Mouse (Mus musculus): Measurements from ENCODE around the gene Prpf6. TPM values are rescaled to one million over a fixed set of nuclear protein-coding genes. Genes with fewer than 3 reads are reported as not detected.

The Prpf6 gene
- total and polyA plus RNA-seq, 3 experiments: 58.7 to 69.4 TPM; not detected in 1

DNA sequence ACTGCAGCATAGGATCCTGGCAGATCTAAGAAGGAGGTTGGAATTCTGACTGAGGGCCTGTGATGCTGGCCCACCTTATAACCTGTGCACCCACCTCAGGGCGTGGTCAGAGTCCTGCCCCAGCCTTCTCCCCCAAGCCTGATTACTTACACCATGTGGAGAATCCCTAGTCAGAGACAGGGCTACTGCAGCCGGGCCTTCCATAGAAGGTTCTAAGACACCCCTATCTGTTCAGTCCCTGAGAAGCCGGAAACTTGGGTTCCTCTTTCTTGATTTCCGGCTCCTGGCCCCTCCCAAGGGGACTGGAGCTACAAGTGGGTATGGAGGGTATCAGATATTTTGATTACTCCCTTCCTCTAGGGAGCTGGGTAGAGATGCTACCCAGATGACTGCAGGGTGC lies 99.9 kb downstream of the Prpf6 start:
- H3K27ac ChIP-seq (ENCODE audit: control insufficient read depth, low read depth, low read length): peak overlapping the region; percentile 83
- H3K4me3 ChIP-seq (ENCODE audit: control insufficient read depth in 1 of 2, insufficient read depth in 1 of 2, low read depth in 2 of 2, low read length in 2 of 2): peak overlapping the region; percentile 45 to 56

DNA sequence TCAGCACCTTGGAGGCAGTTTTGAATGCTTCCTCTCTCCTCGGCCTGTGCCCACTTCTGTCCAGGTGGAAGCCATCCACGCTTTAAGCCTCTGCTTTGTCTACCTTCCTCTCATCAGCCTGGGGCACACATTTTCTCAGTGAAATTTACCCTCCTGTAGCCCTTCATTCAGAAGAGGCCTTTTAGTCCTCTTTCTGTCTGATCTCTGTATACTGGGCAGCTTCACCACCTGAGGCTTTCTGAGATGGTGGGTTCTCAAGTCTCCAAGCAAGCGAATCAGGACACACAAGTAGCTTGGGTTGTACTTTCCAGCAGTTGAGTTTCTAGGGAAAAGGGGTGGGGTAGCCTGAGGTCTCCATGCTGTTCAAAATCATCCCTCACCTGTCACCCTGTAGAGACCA lies 100.6 kb downstream of the Prpf6 start:
- Histone ChIP-seq H3K27ac (ENCODE audit: control insufficient read depth, low read depth, low read length) (peak overlapping the region; percentile 57), H3K36me3 (ENCODE audit: control insufficient read depth in 1 of 2, insufficient read depth in 2 of 2, low read length in 2 of 2) (peaks cover 0 to 26% of the 10 kb centered on the region in 2 experiments; a peak in 2 of 4 replicates), H3K27me3 (ENCODE audit: control insufficient read depth in 1 of 2, insufficient read depth in 2 of 2, low read length in 2 of 2) (no peaks in the 10 kb centered on the region), H3K9ac (ENCODE audit: control insufficient read depth, low read depth, low read length, poor library complexity, severe bottlenecking) (peak overlapping the region; percentile 93), H3K4me1 (ENCODE audit: control insufficient read depth in 1 of 2, insufficient read depth in 2 of 2, low read length in 2 of 2) (peaks cover 0 to 29% of the 10 kb centered on the region in 2 experiments; a peak in 3 of 4 replicates), H3K9me3 (replicated peaks; ENCODE audit: insufficient read depth, low read length) (no peaks in the 10 kb centered on the region), H3K4me3 (ENCODE audit: control insufficient read depth in 1 of 2, insufficient read depth in 1 of 2, low read depth in 2 of 2, low read length in 2 of 2) (peak overlapping the region; percentile 82 to 90; a peak in 3 of 4 replicates), H3K79me2 (ENCODE audit: control insufficient read depth, insufficient read depth, low read length, poor library complexity) (peaks cover 26% of the 10 kb centered on the region)
- TF ChIP-seq RCOR1 (IDR thresholded peaks at IDR 0.05; ENCODE audit: low read depth, low read length): 0 out of 2 replicates have a peak, but pooled peaks have one; percentile 15
- no peak for TF ChIP-seq MYB (IDR thresholded peaks at IDR 0.05; ENCODE audit: low read depth, low read length)
- DNase-seq (ENCODE audit: low read depth, low spot score): no peak

More for the DNA sequence above, 99.9 kb downstream of the Prpf6 start:
- TF ChIP-seq MYC (IDR thresholded peaks at IDR 0.05; ENCODE audit: low read depth, low read length) (0 out of 2 replicates have a peak, but pooled peaks have one; percentile 60), ZKSCAN1 (IDR thresholded peaks at IDR 0.05; ENCODE audit: low read depth, low read length) (no peak), RCOR1 (IDR thresholded peaks at IDR 0.05; ENCODE audit: low read depth, low read length) (peak; percentile 74), ZMIZ1 (IDR thresholded peaks at IDR 0.05; ENCODE audit: low read depth, low read length) (no peak), TAL1 (IDR thresholded peaks at IDR 0.05; ENCODE audit: low read length) (no peak), EP300 (IDR thresholded peaks at IDR 0.05; ENCODE audit: low read depth in 1 of 2, low read length in 2 of 2) (peak; percentile 58 to 62; a peak in 3 of 4 replicates), MYB (IDR thresholded peaks at IDR 0.05; ENCODE audit: low read depth, low read length) (no peak), CTCF (IDR thresholded peaks at IDR 0.05 in 2 of 3, conservative IDR thresholded peaks at IDR 0.05 in 1 of 3; ENCODE audit: control insufficient read depth in 1 of 3, insufficient read depth in 1 of 3, low read depth in 2 of 3, low read length in 3 of 3, poor library complexity in 1 of 3, severe bottlenecking in 1 of 3) (no peak), MXI1 (IDR thresholded peaks at IDR 0.05; ENCODE audit: low read depth, low read length) (peak; percentile 60), NELFE (IDR thresholded peaks at IDR 0.05; ENCODE audit: low read depth, low read length) (peak; percentile 59), E2F4 (IDR thresholded peaks at IDR 0.05; ENCODE audit: borderline replicate concordance, low read depth, low read length) (no peak), TCF12 (IDR thresholded peaks at IDR 0.05; ENCODE audit: low read depth, low read length) (peak; percentile 55; the same call in 1 of the 2 replicates), NRF1 (IDR thresholded peaks at IDR 0.05; ENCODE audit: insufficient read depth, low read depth, low read length, poor library complexity, severe bottlenecking) (no peak), KAT2A (conservative IDR thresholded peaks at IDR 0.05; ENCODE audit: low read depth, low read length) (no peak), JUND (IDR thresholded peaks at IDR 0.05; ENCODE audit: low read depth, low read length) (0 out of 2 replicates have a peak, but pooled peaks have one; percentile 20), BHLHE40 (IDR thresholded peaks at IDR 0.05; ENCODE audit: borderline replicate concordance, low read depth, low read length) (no peak), CHD1 (IDR thresholded peaks at IDR 0.05; ENCODE audit: low read depth, low read length) (no peak), GATA1 (IDR thresholded peaks at IDR 0.05; ENCODE audit: low read depth, low read length) (no peak; the same call in 1 of the 2 replicates), ELF1 (IDR thresholded peaks at IDR 0.05; ENCODE audit: low read depth, low read length) (peak; percentile 80), MAX (IDR thresholded peaks at IDR 0.05; ENCODE audit: low read length) (no peak), MAZ (IDR thresholded peaks at IDR 0.05; ENCODE audit: low read depth, low read length) (peak; percentile 91), ETS1 (IDR thresholded peaks at IDR 0.05; ENCODE audit: low read depth, low read length) (peak; percentile 56; the same call in 1 of the 2 replicates), MAFK (IDR thresholded peaks at IDR 0.05; ENCODE audit: borderline replicate concordance, low read depth, low read length) (no peak), ZC3H11A (IDR thresholded peaks at IDR 0.05; ENCODE audit: low read depth, low read length) (no peak), HCFC1 (IDR thresholded peaks at IDR 0.05; ENCODE audit: low read depth, low read length) (peak; percentile 60), SIN3A (IDR thresholded peaks at IDR 0.05; ENCODE audit: low read length) (peak; percentile 68), POLR2AphosphoS2 (IDR thresholded peaks at IDR 0.05; ENCODE audit: low read length) (peak; percentile 49; the same call in 1 of the 2 replicates), TBP (IDR thresholded peaks at IDR 0.05; ENCODE audit: low read depth, low read length) (peak; percentile 66), USF1 (IDR thresholded peaks at IDR 0.05; ENCODE audit: low read depth, low read length) (no peak), POLR2AphosphoS5 (IDR thresholded peaks at IDR 0.05; ENCODE audit: borderline replicate concordance, low read depth, low read length) (no peak), POLR2A (IDR thresholded peaks at IDR 0.05; ENCODE audit: control insufficient read depth in 1 of 2, insufficient read depth in 1 of 2, low read depth in 1 of 2, low read length in 2 of 2, poor library complexity in 1 of 2) (peak; percentile 37 to 80; a peak in 3 of 4 replicates)
- peaks cover 26% of the 10 kb centered on the region for H3K79me2 ChIP-seq (ENCODE audit: control insufficient read depth, insufficient read depth, low read length, poor library complexity)
- H3K27me3 ChIP-seq (ENCODE audit: control insufficient read depth in 1 of 2, insufficient read depth in 2 of 2, low read length in 2 of 2): no peaks in the 10 kb centered on the region
- peak overlapping the region; percentile 71 for H3K9ac ChIP-seq (ENCODE audit: control insufficient read depth, low read depth, low read length, poor library complexity, severe bottlenecking)
- H3K4me1 ChIP-seq (ENCODE audit: control insufficient read depth in 1 of 2, insufficient read depth in 2 of 2, low read length in 2 of 2): peaks cover 0 to 29% of the 10 kb centered on the region in 2 experiments; a peak in 3 of 4 replicates
- H3K9me3 ChIP-seq (replicated peaks; ENCODE audit: insufficient read depth, low read length): no peaks in the 10 kb centered on the region
- peak; percentile 89 for DNase-seq (ENCODE audit: low read depth, low spot score)
- peaks cover 0 to 26% of the 10 kb centered on the region in 2 experiments; a peak in 2 of 4 replicates for H3K36me3 ChIP-seq (ENCODE audit: control insufficient read depth in 1 of 2, insufficient read depth in 2 of 2, low read length in 2 of 2)
